Mouse (Mus musculus): ENCODE data around the gene Slc2a13. TPM values are rescaled to one million over a fixed set of nuclear protein-coding genes. Genes with fewer than 3 reads are reported as not detected.

Gene Slc2a13
- total RNA-seq, 2 experiments from 2014 or later, result 2.4 TPM

Other genes starting within 250 kb of the Slc2a13 start
- gene Lrrk2, start 99.9 kb upstream of the Slc2a13 start, total RNA-seq (2021), result 1 to 10 TPM; 5.3 to 5.9 TPM